Mouse (Mus musculus): ENCODE results near the gene Cst3. TPM values are rescaled to one million over a fixed set of nuclear protein-coding genes. Genes with fewer than 3 reads are reported as not detected.

Cst3 gene
- polyA plus RNA-seq, 1 experiment from 2014 or later, result 514 TPM

- ATAC-seq (ENCODE audit: borderline replicate concordance, extremely low read depth, low FRiP score, low TSS enrichment), result no peak
- WGBS, result 14% methylated on average over 3 of the region's 3 CpGs
- H3K9ac ChIP-seq, result no peak overlapping the region
- peak overlapping the region; percentile 56; the same call in 1 of the 2 replicates for H3K27ac ChIP-seq
- no peaks in the 10 kb centered on the region for H3K9me3 ChIP-seq
- no peak overlapping the region for H3K4me3 ChIP-seq
- H3K27me3 ChIP-seq, result no peaks in the 10 kb centered on the region
- peaks cover 5% of the 10 kb centered on the region for H3K36me3 ChIP-seq
- H3K4me1 ChIP-seq, result peaks cover 46% of the 10 kb centered on the region
- H3K4me2 ChIP-seq, result no peak overlapping the region
Observed at GRCm38 (mm10) chr2:148877016-148877770, 1.7 kb upstream of the Cst3 start.

GRCm38 (mm10) chr2:148874617-148875334 lies 716 bp downstream of the Cst3 start:
- ATAC-seq (ENCODE audit: borderline replicate concordance, extremely low read depth, low FRiP score, low TSS enrichment), result peak; percentile 55
- H3K27ac ChIP-seq, result peak overlapping the region; percentile 97
- peak overlapping the region; percentile 95 for H3K9ac ChIP-seq
- peak overlapping the region; percentile 95 for H3K4me3 ChIP-seq
- H3K4me2 ChIP-seq, result peak overlapping the region; percentile 80
- H3K27me3 ChIP-seq, result no peaks in the 10 kb centered on the region
- peaks cover 46% of the 10 kb centered on the region for H3K4me1 ChIP-seq
- H3K36me3 ChIP-seq, result peaks cover 21% of the 10 kb centered on the region
- WGBS, result under 1% methylated on average over 34 of the region's 34 CpGs
- H3K9me3 ChIP-seq, result no peaks in the 10 kb centered on the region

- Histone ChIP-seq H3K36me3 (peaks cover 21% of the 10 kb centered on the region), H3K4me1 (peaks cover 46% of the 10 kb centered on the region), H3K27ac (peak overlapping the region; percentile 53; the same call in 1 of the 2 replicates), H3K9ac (peak overlapping the region; percentile 95), H3K27me3 (no peaks in the 10 kb centered on the region), H3K9me3 (no peaks in the 10 kb centered on the region), H3K4me2 (peak overlapping the region; percentile 80), H3K4me3 (peak overlapping the region; percentile 95)
- WGBS, result 13% methylated on average over 3 of the region's 3 CpGs
- ATAC-seq (ENCODE audit: borderline replicate concordance, extremely low read depth, low FRiP score, low TSS enrichment), result peak; percentile 25; the same call in 1 of the 2 replicates
Observed at GRCm38 (mm10) chr2:148874224-148874616, 1.3 kb downstream of the Cst3 start.

- Histone ChIP-seq H3K36me3 (peaks cover 21% of the 10 kb centered on the region), H3K9ac (peak overlapping the region; percentile 95; the same call in 1 of the 2 replicates), H3K4me2 (peak overlapping the region; percentile 80), H3K4me3 (peak overlapping the region; percentile 95), H3K27ac (peak overlapping the region; percentile 53), H3K4me1 (peaks cover 42% of the 10 kb centered on the region), H3K9me3 (no peaks in the 10 kb centered on the region), H3K27me3 (no peaks in the 10 kb centered on the region)
- ATAC-seq (ENCODE audit: borderline replicate concordance, extremely low read depth, low FRiP score, low TSS enrichment), result no peak
- WGBS, result 31% methylated on average over 4 of the region's 4 CpGs
Observed at GRCm38 (mm10) chr2:148872860-148873259, 2.6 kb downstream of the Cst3 start.

GRCm38 (mm10) chr2:148870526-148870925 lies 5.0 kb downstream of the Cst3 start:
- H3K9ac ChIP-seq, result no peak overlapping the region
- H3K27me3 ChIP-seq, result no peaks in the 10 kb centered on the region
- H3K4me1 ChIP-seq, result peaks cover 26% of the 10 kb centered on the region
- no peak overlapping the region for H3K4me3 ChIP-seq
- ATAC-seq (ENCODE audit: borderline replicate concordance, extremely low read depth, low FRiP score, low TSS enrichment), result no peak
- WGBS, result 80% methylated on average over 3 of the region's 3 CpGs
- no peak overlapping the region for H3K27ac ChIP-seq
- H3K36me3 ChIP-seq, result peaks cover 21% of the 10 kb centered on the region
- no peak overlapping the region for H3K4me2 ChIP-seq
- no peaks in the 10 kb centered on the region for H3K9me3 ChIP-seq

- no peak overlapping the region for H3K27ac ChIP-seq
- no peaks in the 10 kb centered on the region for H3K27me3 ChIP-seq
- H3K4me1 ChIP-seq, result peaks cover 18% of the 10 kb centered on the region
- no peak overlapping the region for H3K9ac ChIP-seq
- WGBS, result 44% methylated on average over 1 of the region's 1 CpGs
- H3K36me3 ChIP-seq, result peaks cover 21% of the 10 kb centered on the region
- H3K9me3 ChIP-seq, result no peaks in the 10 kb centered on the region
- H3K4me2 ChIP-seq, result no peak overlapping the region
- ATAC-seq (ENCODE audit: borderline replicate concordance, extremely low read depth, low FRiP score, low TSS enrichment), result no peak
- no peak overlapping the region for H3K4me3 ChIP-seq
Observed at GRCm38 (mm10) chr2:148868959-148869358, 6.5 kb downstream of the Cst3 start.

- Histone ChIP-seq H3K9me3 (no peaks in the 10 kb centered on the region), H3K4me1 (no peaks in the 10 kb centered on the region), H3K4me3 (no peak within 1 kb of the TSS), H3K27ac (no peak within 1 kb of the TSS), H3K4me2 (no peak within 1 kb of the TSS), H3K9ac (no peak within 1 kb of the TSS), H3K27me3 (no peaks in the 10 kb centered on the region), H3K36me3 (no peaks in the 10 kb centered on the region)
- 35% methylated on average over 2 of the region's 2 CpGs for WGBS
- 0 out of 2 replicates have a peak, but pooled peaks have one; percentile 19 for ATAC-seq (ENCODE audit: borderline replicate concordance, extremely low read depth, low FRiP score, low TSS enrichment)
Observed at GRCm38 (mm10) chr2:148864966-148865365, 10.5 kb downstream of the Cst3 start, which contains the start of gene 9230104L09Rik. Gene 9230104L09Rik, minus strand, starts transcription at chr2:148865038.

- ATAC-seq (ENCODE audit: borderline replicate concordance, extremely low read depth, low FRiP score, low TSS enrichment), result no peak
- Histone ChIP-seq H3K9me3 (no peaks in the 10 kb centered on the region), H3K4me2 (no peak overlapping the region)
Observed at GRCm38 (mm10) chr2:148861693-148862092, 13.8 kb downstream of the Cst3 start.

GRCm38 (mm10) chr2:148860993-148861392 lies 14.5 kb downstream of the Cst3 start:
- 68% methylated on average over 4 of the region's 4 CpGs for WGBS
- no peak overlapping the region for H3K9ac ChIP-seq
- H3K27me3 ChIP-seq, result no peaks in the 10 kb centered on the region
- peaks cover 10% of the 10 kb centered on the region for H3K4me1 ChIP-seq
- H3K9me3 ChIP-seq, result no peaks in the 10 kb centered on the region
- ATAC-seq (ENCODE audit: borderline replicate concordance, extremely low read depth, low FRiP score, low TSS enrichment), result no peak
- H3K4me2 ChIP-seq, result no peak overlapping the region
- no peaks in the 10 kb centered on the region for H3K36me3 ChIP-seq
- no peak overlapping the region for H3K4me3 ChIP-seq
- H3K27ac ChIP-seq, result no peak overlapping the region

More at GRCm38 (mm10) chr2:148861693-148862092, 13.8 kb downstream of the Cst3 start:
- no peaks in the 10 kb centered on the region for H3K27me3 ChIP-seq
- H3K36me3 ChIP-seq, result no peaks in the 10 kb centered on the region
- no peak overlapping the region for H3K4me3 ChIP-seq
- H3K9ac ChIP-seq, result no peak overlapping the region
- no peak overlapping the region for H3K27ac ChIP-seq
- H3K4me1 ChIP-seq, result peaks cover 6% of the 10 kb centered on the region

GRCm38 (mm10) chr2:148857506-148857905 lies 18.0 kb downstream of the Cst3 start:
- 61% methylated on average over 4 of the region's 4 CpGs for WGBS
- Histone ChIP-seq H3K4me2 (no peak overlapping the region), H3K27me3 (no peaks in the 10 kb centered on the region), H3K4me1 (peaks cover 10% of the 10 kb centered on the region), H3K4me3 (no peak overlapping the region), H3K9me3 (no peaks in the 10 kb centered on the region), H3K36me3 (no peaks in the 10 kb centered on the region), H3K9ac (no peak overlapping the region), H3K27ac (no peak overlapping the region)
- ATAC-seq (ENCODE audit: borderline replicate concordance, extremely low read depth, low FRiP score, low TSS enrichment), result no peak

GRCm38 (mm10) chr2:148856630-148857400 lies 18.7 kb downstream of the Cst3 start:
- Histone ChIP-seq H3K9me3 (no peaks in the 10 kb centered on the region), H3K27ac (peak overlapping the region; percentile 29; the same call in 1 of the 2 replicates), H3K4me2 (peak overlapping the region; percentile 14; the same call in 1 of the 2 replicates), H3K4me3 (no peak overlapping the region), H3K9ac (no peak overlapping the region), H3K36me3 (no peaks in the 10 kb centered on the region), H3K27me3 (no peaks in the 10 kb centered on the region), H3K4me1 (peaks cover 10% of the 10 kb centered on the region)
- 34% methylated on average over 8 of the region's 8 CpGs for WGBS
- ATAC-seq (ENCODE audit: borderline replicate concordance, extremely low read depth, low FRiP score, low TSS enrichment), result no peak; the same call in 1 of the 2 replicates

Data from lung, embryonic 15.5 days (tissue).